1 mouse cellular context compared by ENCODE assay signal in genomic region chr4:109960201-109960935, GRCm38 (mm10).
A peak's percentile ranks its signal among the peaks of the same experiment; 100 is the strongest.
TF ChIP-seq lines count a peak whose summit lies in the region.

No protein-coding gene starts in this region.

TF ChIP-seq in CH12.LX, 34 proteins besides CTCF, POLR2A, EP300 and RAD21 (continued from another document):
- TF ChIP-seq MXI1 (IDR thresholded peaks at IDR 0.05; ENCODE audit: low read depth, low read length) (no peak), IRF4 (IDR thresholded peaks at IDR 0.05; ENCODE audit: low read depth, low read length) (peak; percentile 80), MYC (IDR thresholded peaks at IDR 0.05; ENCODE audit: low read depth, low read length) (no peak), KAT2A (IDR thresholded peaks at IDR 0.05; ENCODE audit: insufficient replicate concordance, low read length) (no peak)
